Mouse (Mus musculus) intestine, embryonic 16.5 days (tissue): ENCODE data around the gene Crygn. TPM values are rescaled to one million over a fixed set of nuclear protein-coding genes. Genes with fewer than 3 reads are reported as not detected.
A peak's percentile ranks its signal among the peaks of the same experiment; 100 is the strongest.

Source experiments
- ATAC-seq: fragments of 200-750 bp; cut with Nextera tagmentation; 2 replicates; pipeline ENCODE4 v1.8.0; 2017; ENCODE audit warnings: moderate TSS enrichment, moderate library complexity
- H3K27ac ChIP-seq: fragments of 300-500 bp; sonication (generic); 2 replicates; pipeline ENCODE4 v1.5.1; 2014; ENCODE audit warnings: mild to moderate bottlenecking, low read length
- H3K27me3 ChIP-seq: fragments of 300-500 bp; sonication (generic); replicated peaks from 2 replicates; pipeline ENCODE4 v1.6.1; 2014; ENCODE audit warnings: low read length, control low read depth, mixed read lengths; ENCODE audit not compliant: control insufficient read depth, insufficient read depth
- H3K36me3 ChIP-seq: fragments of 300-500 bp; sonication (generic); 2 replicates; pipeline ENCODE4 v1.6.1; 2014; ENCODE audit warnings: low read length, control low read depth; ENCODE audit not compliant: control insufficient read depth, insufficient read depth
- H3K4me1 ChIP-seq: fragments of 300-500 bp; sonication (generic); 2 replicates; pipeline ENCODE4 v1.6.1; 2014; ENCODE audit warnings: low read length, control low read depth, mixed read lengths; ENCODE audit not compliant: control insufficient read depth, insufficient read depth
- H3K4me2 ChIP-seq: fragments of 300-500 bp; sonication (generic); 2 replicates; pipeline ENCODE4 v1.6.1; 2014; ENCODE audit warnings: low read depth, low read length, control low read depth
- H3K4me3 ChIP-seq: fragments of 300-500 bp; sonication (generic); 2 replicates; pipeline ENCODE4 v1.5.1; 2014; ENCODE audit warnings: mild to moderate bottlenecking, low read length
- H3K9ac ChIP-seq: fragments of 300-500 bp; sonication (generic); 2 replicates; pipeline ENCODE4 v1.6.1; 2014; ENCODE audit warnings: low read depth, low read length
- H3K9me3 ChIP-seq: fragments of 300-500 bp; sonication (generic); 2 replicates; pipeline ENCODE4 v1.6.1; 2016; ENCODE audit warnings: low read length, control low read depth; ENCODE audit not compliant: control insufficient read depth
- WGBS: fragments of 180-500 bp; shearing (Covaris S2); extraction: QIAGEN DNeasy Blood & Tissue Kit; methylation state at CpG from one replicate; pipeline ENCODE4 v1.1.7; 2014; 5-methylcytosine and 5-hydroxymethylcytosine counted together
- polyA plus RNA-seq: library from polyadenylated mRNA; unstranded; fragments of >200 nt; fragmentation: Nextera tagmentation; extraction: Ambion mirVana; gene quantifications from 2 replicates; pipeline ENCODE4 v1.2.1, GENCODE M21; 2015

Crygn gene
- polyA plus RNA-seq, 1 experiment from 2014 or later: 1.0 TPM

- Histone ChIP-seq H3K9me3 (no peaks in the 10 kb centered on the region), H3K4me3 (no peak overlapping the region), H3K36me3 (no peaks in the 10 kb centered on the region), H3K4me1 (peaks cover 22% of the 10 kb centered on the region), H3K27ac (no peak overlapping the region), H3K4me2 (no peak overlapping the region), H3K27me3 (no peaks in the 10 kb centered on the region), H3K9ac (no peak overlapping the region)
- ATAC-seq: no peak
- WGBS: 93% methylated on average over 10 of the region's 10 CpGs
Observed at GRCm38 (mm10) chr5:24737595-24737994, 20.2 kb downstream of the Crygn start.

- H3K4me2 ChIP-seq: no peak overlapping the region
- no peaks in the 10 kb centered on the region for H3K9me3 ChIP-seq
- H3K4me1 ChIP-seq: peaks cover 25% of the 10 kb centered on the region
- H3K9ac ChIP-seq: no peak overlapping the region
- no peaks in the 10 kb centered on the region; the same call in 1 of the 2 replicates for H3K27me3 ChIP-seq
- peak overlapping the region; percentile 31; the same call in 1 of the 2 replicates for H3K27ac ChIP-seq
- no peaks in the 10 kb centered on the region for H3K36me3 ChIP-seq
- 0 out of 2 replicates have a peak, but pooled peaks have one; percentile 23 for ATAC-seq
- no peak overlapping the region for H3K4me3 ChIP-seq
- 41% methylated on average over 7 of the region's 7 CpGs for WGBS
Observed at GRCm38 (mm10) chr5:24733771-24734426, 23.9 kb downstream of the Crygn start.

- no peak overlapping the region for H3K4me2 ChIP-seq
- no peak overlapping the region for H3K4me3 ChIP-seq
- H3K9ac ChIP-seq: no peak overlapping the region
- 11% methylated on average over 8 of the region's 8 CpGs for WGBS
- no peaks in the 10 kb centered on the region for H3K9me3 ChIP-seq
- no peaks in the 10 kb centered on the region for H3K36me3 ChIP-seq
- peak; percentile 64 for ATAC-seq
- peak overlapping the region; percentile 33; the same call in 1 of the 2 replicates for H3K27ac ChIP-seq
- no peaks in the 10 kb centered on the region; the same call in 1 of the 2 replicates for H3K27me3 ChIP-seq
- H3K4me1 ChIP-seq: peaks cover 24% of the 10 kb centered on the region
Observed at GRCm38 (mm10) chr5:24733134-24733533, 24.7 kb downstream of the Crygn start.

- no peak for ATAC-seq
- Histone ChIP-seq H3K9me3 (no peaks in the 10 kb centered on the region), H3K9ac (peak overlapping the region; percentile 75), H3K4me1 (peaks cover 30% of the 10 kb centered on the region), H3K4me3 (peak overlapping the region; percentile 61), H3K4me2 (peak overlapping the region; percentile 95), H3K27me3 (no peaks in the 10 kb centered on the region; the same call in 1 of the 2 replicates), H3K27ac (no peak overlapping the region), H3K36me3 (no peaks in the 10 kb centered on the region)
- 8% methylated on average over 15 of the region's 15 CpGs for WGBS
Observed at GRCm38 (mm10) chr5:24730986-24731385, 26.8 kb downstream of the Crygn start.

GRCm38 (mm10) chr5:24730488-24730871 is 27.3 kb downstream of the Crygn start, which contains the start of gene Wdr86:
Gene Wdr86 (minus strand): TSS chr5:24730727.
- Histone ChIP-seq H3K36me3 (no peaks in the 10 kb centered on the region), H3K4me3 (peak within 1 kb of the TSS; percentile 61), H3K27ac (0 out of 2 replicates have a peak within 1 kb of the TSS, but pooled peaks have one; percentile 4), H3K4me2 (peak within 1 kb of the TSS; percentile 95), H3K9me3 (no peaks in the 10 kb centered on the region), H3K27me3 (no peaks in the 10 kb centered on the region; the same call in 1 of the 2 replicates), H3K4me1 (peaks cover 31% of the 10 kb centered on the region), H3K9ac (peak within 1 kb of the TSS; percentile 75)
- peak; percentile 24 for ATAC-seq
- under 1% methylated on average over 21 of the region's 23 CpGs for WGBS

GRCm38 (mm10) chr5:24729797-24730487 is 27.9 kb downstream of the Crygn start:
- Histone ChIP-seq H3K4me2 (peak overlapping the region; percentile 95), H3K27me3 (no peaks in the 10 kb centered on the region; the same call in 1 of the 2 replicates), H3K4me1 (peaks cover 37% of the 10 kb centered on the region), H3K27ac (0 out of 2 replicates have a peak overlapping the region, but pooled peaks have one; percentile 4), H3K9me3 (no peaks in the 10 kb centered on the region), H3K36me3 (no peaks in the 10 kb centered on the region), H3K4me3 (peak overlapping the region; percentile 61), H3K9ac (peak overlapping the region; percentile 75)
- WGBS: 1% methylated on average over 49 of the region's 49 CpGs
- peak; percentile 24 for ATAC-seq

GRCm38 (mm10) chr5:24726901-24727836 is 30.6 kb downstream of the Crygn start:
- H3K4me1 ChIP-seq: peaks cover 43% of the 10 kb centered on the region
- no peak overlapping the region; the same call in 1 of the 2 replicates for H3K4me2 ChIP-seq
- no peak overlapping the region for H3K4me3 ChIP-seq
- H3K36me3 ChIP-seq: no peaks in the 10 kb centered on the region
- H3K9ac ChIP-seq: no peak overlapping the region
- no peaks in the 10 kb centered on the region; the same call in 1 of the 2 replicates for H3K27me3 ChIP-seq
- ATAC-seq: 0 out of 2 replicates have a peak, but pooled peaks have one; percentile 27
- no peaks in the 10 kb centered on the region for H3K9me3 ChIP-seq
- H3K27ac ChIP-seq: no peak overlapping the region
- 57% methylated on average over 12 of the region's 12 CpGs for WGBS

GRCm38 (mm10) chr5:24725897-24726296 is 31.9 kb downstream of the Crygn start:
- WGBS: 74% methylated on average over 6 of the region's 6 CpGs
- no peak overlapping the region for H3K9ac ChIP-seq

More at GRCm38 (mm10) chr5:24725897-24726296, 31.9 kb downstream of the Crygn start:
- Histone ChIP-seq H3K4me3 (no peak overlapping the region), H3K36me3 (no peaks in the 10 kb centered on the region), H3K4me1 (peaks cover 39% of the 10 kb centered on the region), H3K27ac (no peak overlapping the region), H3K4me2 (no peak overlapping the region), H3K27me3 (no peaks in the 10 kb centered on the region), H3K9me3 (no peaks in the 10 kb centered on the region)
- ATAC-seq: no peak
